Mouse (Mus musculus): Measurements from ENCODE around the gene Tbc1d4.

- no peak for TF ChIP-seq CTCF (IDR thresholded peaks at IDR 0.05; ENCODE audit: borderline replicate concordance, extremely low read depth, insufficient read depth, insufficient read length)
- no peak for TF ChIP-seq POLR2A (IDR thresholded peaks at IDR 0.05; ENCODE audit: borderline replicate concordance, extremely low read depth, insufficient read depth, insufficient read length, poor library complexity, severe bottlenecking)
Measured at GRCm38 (mm10) chr14:101607631-101608518, 1.1 kb downstream of the Tbc1d4 start.

Measured in brain, embryonic 14.5 days (tissue).